Mouse (Mus musculus): ENCODE results near the gene Ccn6. TPM values are rescaled to one million over a fixed set of nuclear protein-coding genes. Genes with fewer than 3 reads are reported as not detected.

Ccn6 gene
- polyA plus RNA-seq, 1 experiment from 2014 or later: not detected

- 52% methylated on average over 12 of the region's 12 CpGs for WGBS (ENCODE audit: insufficient replicate concordance)
- Histone ChIP-seq H3K9ac (no peak overlapping the region), H3K36me3 (replicated peaks) (no peaks in the 10 kb centered on the region), H3K4me2 (no peak overlapping the region), H3K27ac (replicated peaks) (no peak overlapping the region), H3K4me1 (replicated peaks) (0 out of 2 replicates have a peak, but pooled peaks cover 3% of the 10 kb centered on the region), H3K4me3 (replicated peaks) (no peak overlapping the region), H3K9me3 (replicated peaks) (no peaks in the 10 kb centered on the region), H3K27me3 (0 out of 2 replicates have a peak, but pooled peaks cover under 1% of the 10 kb centered on the region)
- no peak for ATAC-seq (ENCODE audit: insufficient read depth)
Measured at GRCm38 (mm10) chr10:39158306-39158705, 5.3 kb downstream of the Ccn6 start.

- Histone ChIP-seq H3K27ac (replicated peaks) (no peak overlapping the region), H3K9ac (no peak overlapping the region), H3K4me3 (replicated peaks) (no peak overlapping the region), H3K4me1 (replicated peaks) (no peaks in the 10 kb centered on the region), H3K9me3 (replicated peaks) (no peaks in the 10 kb centered on the region), H3K27me3 (no peaks in the 10 kb centered on the region), H3K4me2 (no peak overlapping the region), H3K36me3 (replicated peaks) (no peaks in the 10 kb centered on the region)
- no peak for ATAC-seq (ENCODE audit: insufficient read depth)
- WGBS (ENCODE audit: insufficient replicate concordance): 77% methylated on average over 1 of the region's 1 CpGs
Measured at GRCm38 (mm10) chr10:39157321-39157720, 6.3 kb downstream of the Ccn6 start.

GRCm38 (mm10) chr10:39156719-39157118, 6.9 kb downstream of the Ccn6 start:
- Histone ChIP-seq H3K4me2 (no peak overlapping the region), H3K27me3 (no peaks in the 10 kb centered on the region), H3K9ac (no peak overlapping the region), H3K4me3 (replicated peaks) (no peak overlapping the region), H3K4me1 (replicated peaks) (no peaks in the 10 kb centered on the region), H3K9me3 (replicated peaks) (no peaks in the 10 kb centered on the region), H3K27ac (replicated peaks) (no peak overlapping the region), H3K36me3 (replicated peaks) (no peaks in the 10 kb centered on the region)
- ATAC-seq (ENCODE audit: insufficient read depth): no peak
- WGBS (ENCODE audit: insufficient replicate concordance): 71% methylated on average over 5 of the region's 5 CpGs

- H3K4me1 ChIP-seq (replicated peaks): peaks cover 9% of the 10 kb centered on the region
- WGBS (ENCODE audit: insufficient replicate concordance): 87% methylated on average over 12 of the region's 12 CpGs
Measured at GRCm38 (mm10) chr10:39142216-39142615, 21.4 kb downstream of the Ccn6 start.

GRCm38 (mm10) chr10:39141401-39141800, 22.2 kb downstream of the Ccn6 start:
- WGBS (ENCODE audit: insufficient replicate concordance): 89% methylated on average over 2 of the region's 2 CpGs
- no peaks in the 10 kb centered on the region for H3K27me3 ChIP-seq
- peaks cover 9% of the 10 kb centered on the region for H3K4me1 ChIP-seq (replicated peaks)
- no peak overlapping the region for H3K27ac ChIP-seq (replicated peaks)
- H3K4me3 ChIP-seq (replicated peaks): no peak overlapping the region
- peak overlapping the region; percentile 5; the same call in 1 of the 2 replicates for H3K4me2 ChIP-seq
- H3K36me3 ChIP-seq (replicated peaks): peaks cover 42% of the 10 kb centered on the region
- ATAC-seq (ENCODE audit: insufficient read depth): no peak
- H3K9me3 ChIP-seq (replicated peaks): no peaks in the 10 kb centered on the region
- no peak overlapping the region for H3K9ac ChIP-seq

More at GRCm38 (mm10) chr10:39142216-39142615, 21.4 kb downstream of the Ccn6 start:
- Histone ChIP-seq H3K4me2 (no peak overlapping the region), H3K27ac (replicated peaks) (no peak overlapping the region), H3K9ac (no peak overlapping the region), H3K4me3 (replicated peaks) (no peak overlapping the region), H3K36me3 (replicated peaks) (peaks cover 45% of the 10 kb centered on the region), H3K9me3 (replicated peaks) (no peaks in the 10 kb centered on the region), H3K27me3 (no peaks in the 10 kb centered on the region)
- ATAC-seq (ENCODE audit: insufficient read depth): no peak

- H3K9ac ChIP-seq: no peak overlapping the region
- H3K27me3 ChIP-seq: no peaks in the 10 kb centered on the region
- ATAC-seq (ENCODE audit: insufficient read depth): no peak
- peaks cover 9% of the 10 kb centered on the region for H3K4me1 ChIP-seq (replicated peaks)
- 86% methylated on average over 14 of the region's 14 CpGs for WGBS (ENCODE audit: insufficient replicate concordance)
- H3K9me3 ChIP-seq (replicated peaks): no peaks in the 10 kb centered on the region
- no peak overlapping the region for H3K4me2 ChIP-seq
- H3K36me3 ChIP-seq (replicated peaks): peaks cover 37% of the 10 kb centered on the region
- no peak overlapping the region for H3K4me3 ChIP-seq (replicated peaks)
- H3K27ac ChIP-seq (replicated peaks): no peak overlapping the region
Measured at GRCm38 (mm10) chr10:39140843-39141242, 22.8 kb downstream of the Ccn6 start.

GRCm38 (mm10) chr10:39138761-39139160, 24.8 kb downstream of the Ccn6 start:
- no peak for ATAC-seq (ENCODE audit: insufficient read depth)
- Histone ChIP-seq H3K9ac (no peak overlapping the region), H3K4me3 (replicated peaks) (no peak overlapping the region), H3K4me2 (no peak overlapping the region), H3K27me3 (no peaks in the 10 kb centered on the region), H3K4me1 (replicated peaks) (peaks cover 20% of the 10 kb centered on the region), H3K36me3 (replicated peaks) (peaks cover 23% of the 10 kb centered on the region), H3K27ac (replicated peaks) (no peak overlapping the region), H3K9me3 (replicated peaks) (no peaks in the 10 kb centered on the region)
- WGBS (ENCODE audit: insufficient replicate concordance): 70% methylated on average over 6 of the region's 6 CpGs

GRCm38 (mm10) chr10:39137766-39138165, 25.8 kb downstream of the Ccn6 start:
- Histone ChIP-seq H3K9me3 (replicated peaks) (no peaks in the 10 kb centered on the region), H3K4me1 (replicated peaks) (peaks cover 25% of the 10 kb centered on the region), H3K4me3 (replicated peaks) (no peak overlapping the region), H3K27ac (replicated peaks) (no peak overlapping the region), H3K27me3 (no peaks in the 10 kb centered on the region), H3K9ac (no peak overlapping the region), H3K4me2 (no peak overlapping the region), H3K36me3 (replicated peaks) (peaks cover 17% of the 10 kb centered on the region)
- 75% methylated on average over 3 of the region's 3 CpGs for WGBS (ENCODE audit: insufficient replicate concordance)
- no peak for ATAC-seq (ENCODE audit: insufficient read depth)

GRCm38 (mm10) chr10:39133462-39134310, 29.9 kb downstream of the Ccn6 start, which contains the start of the genes Fam229b and Tube1:
Gene Fam229b, minus strand, starts transcription at chr10:39133914.
Gene Tube1, plus strand, starts transcription at chr10:39133976.
- Histone ChIP-seq H3K4me1 (replicated peaks) (peaks cover 16% of the 10 kb centered on the region; the same call in 1 of the 2 replicates), H3K4me3 (replicated peaks) (peak within 1 kb of the TSS; percentile 72), H3K9me3 (replicated peaks) (no peaks in the 10 kb centered on the region), H3K36me3 (replicated peaks) (peaks cover 4% of the 10 kb centered on the region; the same call in 1 of the 2 replicates), H3K9ac (peak within 1 kb of the TSS; percentile 72), H3K4me2 (peak within 1 kb of the TSS; percentile 83), H3K27ac (replicated peaks) (peak within 1 kb of the TSS; percentile 59), H3K27me3 (no peaks in the 10 kb centered on the region)
- peak; percentile 88 for ATAC-seq (ENCODE audit: insufficient read depth)
- WGBS (ENCODE audit: insufficient replicate concordance): 4% methylated on average over 47 of the region's 47 CpGs

- Histone ChIP-seq H3K9ac (no peak overlapping the region), H3K27me3 (no peaks in the 10 kb centered on the region), H3K27ac (replicated peaks) (no peak overlapping the region), H3K4me2 (no peak overlapping the region), H3K36me3 (replicated peaks) (no peaks in the 10 kb centered on the region), H3K9me3 (replicated peaks) (no peaks in the 10 kb centered on the region), H3K4me1 (replicated peaks) (no peaks in the 10 kb centered on the region), H3K4me3 (replicated peaks) (no peak overlapping the region)
- ATAC-seq (ENCODE audit: insufficient read depth): no peak
- WGBS (ENCODE audit: insufficient replicate concordance): 23% methylated on average over 4 of the region's 4 CpGs
Measured at GRCm38 (mm10) chr10:39121412-39121811, 42.2 kb downstream of the Ccn6 start.

GRCm38 (mm10) chr10:39109489-39109874, 54.1 kb downstream of the Ccn6 start:
- H3K27ac ChIP-seq (replicated peaks): no peak overlapping the region
- no peaks in the 10 kb centered on the region for H3K27me3 ChIP-seq
- no peaks in the 10 kb centered on the region for H3K9me3 ChIP-seq (replicated peaks)
- no peak overlapping the region for H3K9ac ChIP-seq
- no peaks in the 10 kb centered on the region for H3K36me3 ChIP-seq (replicated peaks)
- H3K4me2 ChIP-seq: no peak overlapping the region
- no peaks in the 10 kb centered on the region for H3K4me1 ChIP-seq (replicated peaks)
- WGBS (ENCODE audit: insufficient replicate concordance): 56% methylated on average over 4 of the region's 4 CpGs
- ATAC-seq (ENCODE audit: insufficient read depth): no peak
- no peak overlapping the region for H3K4me3 ChIP-seq (replicated peaks)
